Mouse (Mus musculus): ENCODE measurements at regions not wholly inside any gene's neighbourhood (a gene's known extent, or its start where the extent isn't known, plus 50 kb on each side); places are given as distances from the start of the nearest gene placed in this dataset.

- no peak for TF ChIP-seq CTCF (IDR thresholded peaks at IDR 0.05; ENCODE audit: extremely low read depth, insufficient read length, insufficient replicate concordance, low read depth, low read length)
- no peak for TF ChIP-seq POLR2A (IDR thresholded peaks at IDR 0.05; ENCODE audit: low read depth, low read length)
Measured at GRCm38 (mm10) chrX:159145212-159145611, 64.9 kb upstream of the Rps6ka3 start.

Data from small intestine, adult 2 months (tissue).